Mouse (Mus musculus) erythroblast, embryonic 14.5 days (primary cell): ENCODE data around the gene Skp1a.

Experiments used
- GATA1 ChIP-seq: IDR thresholded peaks from 2 replicates; pipeline ENCODE4 v1.6.1; 2012; ENCODE audit warnings: low read length, inconsistent platforms, mixed read lengths
- TAL1 ChIP-seq: IDR thresholded peaks from 3 replicates; pipeline ENCODE4 v1.6.1; 2012; ENCODE audit warnings: low read length, inconsistent platforms, mixed read lengths

DNA sequence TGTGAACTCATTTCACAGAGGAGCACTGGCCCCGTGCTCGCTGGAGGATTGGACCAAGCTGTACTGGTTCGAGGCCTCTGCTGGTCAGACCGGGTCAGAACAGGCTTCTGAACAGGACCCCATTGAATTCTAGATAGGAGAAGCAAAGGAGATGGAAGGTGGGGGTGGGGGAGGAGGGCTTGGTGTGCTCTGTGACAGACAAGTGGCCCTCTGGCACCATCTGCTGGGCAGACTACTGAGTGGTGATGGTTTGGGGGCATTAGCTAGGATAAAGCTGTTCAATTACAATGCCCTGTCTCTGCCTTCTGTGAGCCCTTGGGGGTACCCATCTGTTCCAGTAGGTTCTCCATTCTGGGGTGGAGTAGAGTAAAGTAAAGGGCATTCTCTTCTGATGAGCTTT is 11.5 kb upstream of the Skp1a start:
- no peak for TF ChIP-seq TAL1
- TF ChIP-seq GATA1, result no peak
